Mouse (Mus musculus) cerebellum, adult 2 months (tissue): ENCODE measurements around the gene Samd13.

Experiments
- CTCF ChIP-seq: fragments of 200-500 bp; IDR thresholded peaks from 2 replicates; pipeline ENCODE4 v1.5.1; 2011; ENCODE audit warnings: low read depth, mild to moderate bottlenecking, control low read depth, low read length, moderate library complexity, borderline replicate concordance; ENCODE audit not compliant: insufficient read depth
- POLR2A ChIP-seq: fragments of 200-500 bp; IDR thresholded peaks from 2 replicates; pipeline ENCODE4 v1.6.1; 2011; ENCODE audit warnings: low read length, control low read depth, borderline replicate concordance; ENCODE audit not compliant: insufficient read depth

GRCm38 (mm10) chr3:146708381-146708780 is 23.0 kb upstream of the Samd13 start:
- TF ChIP-seq CTCF: no peak
- TF ChIP-seq POLR2A: no peak
